Mouse (Mus musculus) liver, postnatal 0 days (tissue): Measurements from ENCODE around the gene Irf2bp2.

Experiments used
- CTCF ChIP-seq: sonication (generic); IDR thresholded peaks from 2 replicates; pipeline ENCODE4 v1.5.1; 2016; ENCODE audit warnings: antibody characterized with exemption, low read depth
- EP300 ChIP-seq: IDR thresholded peaks from 2 replicates; pipeline ENCODE4 v1.6.1; 2016; ENCODE audit warnings: antibody characterized with exemption, low read depth, mild to moderate bottlenecking

- TF ChIP-seq CTCF (no peak), EP300 (no peak)
Observed at GRCm38 (mm10) chr8:126571065-126571660, 22.6 kb downstream of the Irf2bp2 start.
